Mouse (Mus musculus) erythroblast, embryonic 14.5 days (primary cell): ENCODE measurements around the gene Gm38394. TPM values are rescaled to one million over a fixed set of nuclear protein-coding genes. Genes with fewer than 3 reads are reported as not detected.

Source experiments
- H3K27me3 ChIP-seq: 2 replicates; pipeline ENCODE4 v1.6.1; 2012; ENCODE audit warnings: inconsistent platforms; ENCODE audit not compliant: control insufficient read depth
- H3K36me3 ChIP-seq: 2 replicates; pipeline ENCODE4 v1.6.1; 2012; ENCODE audit warnings: mild to moderate bottlenecking, inconsistent platforms; ENCODE audit not compliant: control insufficient read depth
- H3K4me1 ChIP-seq: 2 replicates; pipeline ENCODE4 v1.6.1; 2012; ENCODE audit warnings: inconsistent platforms; ENCODE audit not compliant: control insufficient read depth
- H3K4me3 ChIP-seq: replicated peaks from 2 replicates; pipeline ENCODE3; 2012; ENCODE audit warnings: moderate library complexity, mild to moderate bottlenecking, inconsistent platforms
- H3K9me3 ChIP-seq: 2 replicates; pipeline ENCODE4 v1.6.1; 2012; ENCODE audit warnings: low read length, inconsistent platforms, mixed read lengths; ENCODE audit not compliant: control insufficient read depth
- GATA1 ChIP-seq: IDR thresholded peaks from 2 replicates; pipeline ENCODE4 v1.6.1; 2012; ENCODE audit warnings: low read length, inconsistent platforms, mixed read lengths
- TAL1 ChIP-seq: IDR thresholded peaks from 3 replicates; pipeline ENCODE4 v1.6.1; 2012; ENCODE audit warnings: low read length, inconsistent platforms, mixed read lengths
- polyA plus RNA-seq: library from polyadenylated mRNA; stranded (reverse); fragments of >175 nt; gene quantifications from 2 replicates; pipeline ENCODE4 v1.2.3, GENCODE M21; 2012

Gene Gm38394
- polyA plus RNA-seq, 1 experiment, result 0.04 TPM

DNA sequence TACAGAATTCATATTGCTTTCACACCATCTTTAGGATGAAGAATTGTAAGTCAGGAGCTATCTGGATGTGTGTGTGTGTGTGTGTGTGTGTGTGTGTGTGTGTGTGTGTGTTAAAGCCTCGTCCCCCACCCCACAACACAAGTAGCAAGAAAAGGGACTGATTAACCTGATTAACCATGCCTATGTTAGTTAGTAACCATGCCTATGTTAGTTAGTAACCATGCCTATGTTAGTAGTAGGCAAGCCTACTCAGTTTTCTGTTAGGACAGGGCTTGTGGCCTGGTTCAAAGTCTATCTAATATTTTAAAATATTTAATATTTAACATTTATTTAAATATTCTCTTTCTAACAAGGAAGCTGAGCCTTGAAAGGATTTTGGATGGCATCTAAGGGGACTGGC is 49.7 kb downstream of the Gm38394 start:
- H3K4me3 ChIP-seq, result no peak overlapping the region
- no peaks in the 10 kb centered on the region for H3K9me3 ChIP-seq
- H3K4me1 ChIP-seq, result peaks cover 29% of the 10 kb centered on the region
- no peak for TF ChIP-seq TAL1
- no peak for TF ChIP-seq GATA1
- H3K27me3 ChIP-seq, result no peaks in the 10 kb centered on the region
- H3K36me3 ChIP-seq, result peaks cover 40% of the 10 kb centered on the region

DNA sequence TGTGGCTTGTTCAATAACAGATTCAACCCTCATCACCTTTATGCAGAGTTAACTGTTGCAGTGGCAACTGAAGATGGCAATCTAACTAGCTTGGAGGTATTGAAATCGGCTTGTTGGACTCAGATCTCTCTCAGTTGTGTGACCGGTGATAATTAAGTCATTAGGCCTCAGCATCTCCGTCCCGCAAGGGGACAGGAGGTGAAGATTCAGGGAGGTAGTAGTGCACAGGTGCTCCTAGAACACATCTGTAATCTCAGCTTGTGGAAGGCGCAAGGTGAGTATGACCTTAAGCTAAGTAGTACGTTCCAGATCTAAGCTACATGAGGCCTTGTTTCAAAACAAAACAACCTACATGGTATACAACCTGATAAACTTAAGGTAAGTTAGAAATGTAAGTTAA is 50.5 kb downstream of the Gm38394 start:
- H3K4me3 ChIP-seq, result peak overlapping the region; percentile 90
- H3K36me3 ChIP-seq, result peaks cover 41% of the 10 kb centered on the region
- H3K27me3 ChIP-seq, result no peaks in the 10 kb centered on the region
- no peaks in the 10 kb centered on the region for H3K9me3 ChIP-seq
- peaks cover 32% of the 10 kb centered on the region for H3K4me1 ChIP-seq
- TF ChIP-seq GATA1 (no peak), TAL1 (no peak)

DNA sequence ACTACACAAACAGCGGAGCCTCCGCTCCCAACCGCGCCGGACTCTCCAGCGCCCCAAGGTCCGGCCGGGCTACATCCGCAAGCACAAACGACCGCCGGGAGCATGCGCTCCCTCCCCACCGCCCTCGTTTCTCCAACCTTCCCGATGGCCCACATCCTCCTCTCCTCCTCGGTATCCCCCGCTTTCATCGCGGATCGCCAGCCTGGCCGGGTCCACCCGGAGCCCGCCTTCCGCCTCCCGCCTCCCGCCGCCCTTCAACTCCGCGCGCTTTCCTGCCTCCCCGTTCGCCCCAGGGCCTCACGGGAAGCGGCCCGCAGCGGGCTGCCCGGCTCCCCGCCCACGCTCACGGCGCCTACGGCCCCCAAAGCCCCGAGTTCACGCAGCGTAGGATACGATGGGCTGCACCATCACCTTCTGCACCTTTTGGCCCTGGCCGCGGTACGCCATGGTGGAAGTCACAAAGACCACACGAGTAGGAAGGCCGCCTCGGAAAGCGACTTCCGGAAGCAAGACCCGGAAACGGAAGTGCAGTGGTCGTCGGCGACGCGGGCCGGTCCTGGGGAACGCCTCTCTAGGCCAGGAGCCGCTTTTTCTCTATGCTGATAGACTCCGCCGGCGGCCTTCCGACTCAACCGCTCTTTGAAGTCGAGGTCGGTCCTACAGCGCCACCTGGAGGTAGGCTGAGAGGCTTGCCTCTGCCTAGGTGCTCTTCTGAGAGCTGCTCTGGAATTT is 51.2 kb downstream of the Gm38394 start, which contains the start of gene Snrpe:
TSS of gene Snrpe (minus strand) at position 521 of the 732 bp plus-strand sequence.
- Histone ChIP-seq H3K27me3 (no peaks in the 10 kb centered on the region), H3K36me3 (peaks cover 47% of the 10 kb centered on the region), H3K4me3 (peak within 1 kb of the TSS; percentile 90), H3K4me1 (peaks cover 38% of the 10 kb centered on the region), H3K9me3 (no peaks in the 10 kb centered on the region)
- TF ChIP-seq TAL1, result no peak
- TF ChIP-seq GATA1, result no peak

DNA sequence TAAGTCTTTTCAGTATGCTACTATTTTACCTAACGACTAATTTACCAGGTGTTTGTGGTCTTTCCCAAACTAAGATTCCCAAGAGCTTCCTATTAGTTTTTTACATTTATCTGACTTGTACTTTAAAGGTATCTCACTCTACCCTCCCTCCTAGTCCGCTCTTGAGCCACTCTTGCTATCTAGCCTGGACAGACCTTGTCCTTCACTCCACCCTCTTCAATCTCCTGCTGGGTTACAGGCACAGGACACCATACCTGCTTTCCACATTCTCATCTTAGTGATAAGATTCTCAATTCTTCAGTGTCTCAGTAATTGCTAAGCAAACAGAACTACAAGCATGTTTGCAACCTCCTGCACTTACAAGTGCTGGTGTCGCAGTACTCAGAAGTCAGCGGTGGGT is 57.9 kb downstream of the Gm38394 start:
- Histone ChIP-seq H3K27me3 (no peaks in the 10 kb centered on the region), H3K4me3 (no peak overlapping the region), H3K4me1 (peaks cover 42% of the 10 kb centered on the region), H3K36me3 (peaks cover 96% of the 10 kb centered on the region), H3K9me3 (no peaks in the 10 kb centered on the region)
- TF ChIP-seq TAL1, result no peak
- no peak for TF ChIP-seq GATA1

DNA sequence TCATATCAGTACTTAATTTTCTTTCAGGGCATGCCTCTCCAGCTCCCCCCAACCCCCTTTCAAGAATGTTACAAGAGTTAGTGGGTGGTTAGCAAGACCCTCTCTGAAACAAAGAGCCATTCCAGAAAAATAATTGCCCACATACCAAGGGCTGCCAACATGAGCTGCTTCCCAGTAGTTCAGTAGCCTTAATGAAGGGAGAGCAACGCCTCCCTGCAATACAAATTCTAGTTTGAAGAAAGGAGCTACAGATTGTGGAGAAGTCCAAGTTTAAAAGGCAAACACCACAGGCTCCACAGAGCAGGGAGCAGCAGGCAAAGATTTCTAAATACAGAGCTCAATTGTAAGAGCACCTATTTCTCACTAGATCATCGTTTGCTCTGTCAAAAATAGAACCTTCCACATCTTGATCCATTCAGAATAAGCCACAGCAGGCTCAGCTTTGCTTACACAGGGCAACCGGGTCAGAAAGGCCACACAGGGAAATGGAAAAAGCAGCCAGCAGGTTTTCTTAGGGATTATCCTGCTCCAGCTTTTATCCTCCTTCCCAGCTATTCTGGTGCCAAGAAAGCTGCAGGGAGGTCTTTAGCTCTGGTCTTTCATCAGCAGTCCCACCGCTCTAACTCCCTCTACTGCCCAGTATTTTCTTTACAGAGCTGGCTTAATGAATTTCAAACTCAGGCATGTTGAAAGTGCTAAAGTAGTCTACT is 64.7 kb downstream of the Gm38394 start:
- TF ChIP-seq GATA1 (no peak), TAL1 (no peak)
- Histone ChIP-seq H3K4me3 (no peak overlapping the region), H3K27me3 (no peaks in the 10 kb centered on the region), H3K36me3 (peaks cover 29% of the 10 kb centered on the region), H3K4me1 (no peaks in the 10 kb centered on the region), H3K9me3 (no peaks in the 10 kb centered on the region)

DNA sequence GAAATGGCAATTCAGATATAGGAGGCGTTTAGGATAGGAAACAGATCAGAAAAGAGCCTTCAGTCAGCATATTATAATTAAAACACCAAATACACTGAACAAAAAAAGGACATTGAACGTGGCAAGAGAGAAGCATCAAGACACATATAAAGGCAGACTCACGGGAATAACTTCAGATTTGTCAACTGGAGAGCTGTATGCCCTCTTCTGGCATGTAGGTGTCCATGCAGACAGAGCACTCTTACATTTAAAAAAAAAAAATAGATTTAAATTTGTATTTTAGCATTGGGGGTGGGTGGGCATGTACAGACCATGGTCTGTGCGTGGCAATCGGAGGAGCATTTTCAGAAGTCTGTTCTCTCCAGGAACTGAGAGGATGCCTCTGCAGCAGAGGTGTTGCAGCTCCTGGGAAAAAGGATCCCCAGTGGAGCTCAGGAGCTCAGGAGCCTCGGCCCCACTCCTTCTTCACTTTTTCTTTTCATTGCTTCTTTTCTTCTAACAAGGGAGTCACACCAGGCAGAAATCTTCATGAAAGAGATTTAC is 75.1 kb downstream of the Gm38394 start:
- H3K27me3 ChIP-seq, result no peaks in the 10 kb centered on the region
- H3K4me3 ChIP-seq, result no peak overlapping the region
- H3K4me1 ChIP-seq, result no peaks in the 10 kb centered on the region
- TF ChIP-seq GATA1, result no peak
- TF ChIP-seq TAL1, result no peak
- no peaks in the 10 kb centered on the region for H3K36me3 ChIP-seq
- H3K9me3 ChIP-seq, result no peaks in the 10 kb centered on the region

DNA sequence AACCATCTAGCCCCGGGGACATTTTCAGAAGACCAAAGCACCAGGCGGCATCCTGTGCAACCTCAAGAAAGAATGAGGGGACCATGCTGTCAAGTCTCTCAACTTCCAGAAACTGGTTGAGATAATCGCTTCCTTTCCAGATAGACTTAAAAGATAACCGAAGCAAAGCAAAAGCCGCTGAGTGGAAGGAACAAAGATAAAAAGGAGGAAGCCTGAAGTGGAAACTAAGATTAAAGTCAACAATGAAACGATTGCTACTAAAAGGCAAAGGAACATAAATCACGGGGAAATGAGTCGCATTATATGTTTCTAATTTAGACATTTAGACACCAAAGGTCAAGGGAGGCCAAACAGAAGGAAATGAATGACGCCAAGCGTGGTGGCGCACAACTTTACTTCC is 89.8 kb downstream of the Gm38394 start:
- Histone ChIP-seq H3K4me3 (no peak overlapping the region), H3K36me3 (no peaks in the 10 kb centered on the region), H3K9me3 (peaks cover 6% of the 10 kb centered on the region), H3K27me3 (no peaks in the 10 kb centered on the region), H3K4me1 (no peaks in the 10 kb centered on the region)
- no peak for TF ChIP-seq TAL1
- no peak for TF ChIP-seq GATA1

Other genes with a start within 250 kb of the Gm38394 start
- 0.01 and 0.05 TPM in 2 replicates for gene Sox13, start 236.9 kb downstream of the Gm38394 start, polyA plus RNA-seq
- 4.4 and 5.8 TPM in 2 replicates for gene Snrpe, start 51.0 kb downstream of the Gm38394 start, polyA plus RNA-seq
- not detected in 2 replicates for gene Zbed6, start 433 bp downstream of the Gm38394 start, polyA plus RNA-seq
- gene Lax1, start 28.8 kb upstream of the Gm38394 start, polyA plus RNA-seq, result 0.03 and 0.04 TPM in 2 replicates
- 6.4 and 7.7 TPM in 2 replicates for gene Atp2b4, start 139.7 kb upstream of the Gm38394 start, polyA plus RNA-seq
- gene Optc, start 246.7 kb upstream of the Gm38394 start, polyA plus RNA-seq, result not detected in 2 replicates